Mouse (Mus musculus) hindbrain, embryonic 13.5 days (tissue): ENCODE measurements around the gene Pum1. TPM values are rescaled to one million over a fixed set of nuclear protein-coding genes. Genes with fewer than 3 reads are reported as not detected.
A peak's percentile ranks its signal among the peaks of the same experiment; 100 is the strongest.

Experiments used
- ATAC-seq: fragments of 200-750 bp; cut with Nextera tagmentation; 2 replicates; pipeline ENCODE4 v1.8.0; 2017; ENCODE audit warnings: moderate TSS enrichment; ENCODE audit not compliant: low FRiP score
- H3K27ac ChIP-seq: fragments of 300-500 bp; sonication (generic); 2 replicates; pipeline ENCODE4 v1.5.1; 2015; ENCODE audit warnings: inconsistent platforms, mild to moderate bottlenecking, moderate library complexity
- H3K27me3 ChIP-seq: fragments of 300-500 bp; sonication (generic); 2 replicates; pipeline ENCODE4 v1.6.1; 2015; ENCODE audit warnings: mild to moderate bottlenecking, inconsistent platforms
- H3K36me3 ChIP-seq: fragments of 300-500 bp; sonication (generic); 2 replicates; pipeline ENCODE4 v1.6.1; 2015; ENCODE audit warnings: mild to moderate bottlenecking, inconsistent platforms
- H3K4me1 ChIP-seq: fragments of 300-500 bp; sonication (generic); replicated peaks from 2 replicates; pipeline ENCODE4 v1.6.1; 2015; ENCODE audit warnings: inconsistent platforms
- H3K4me2 ChIP-seq: fragments of 300-500 bp; sonication (generic); 2 replicates; pipeline ENCODE4 v1.6.1; 2015; ENCODE audit warnings: inconsistent platforms, mild to moderate bottlenecking, moderate library complexity
- H3K4me3 ChIP-seq: fragments of 300-500 bp; sonication (generic); 2 replicates; pipeline ENCODE4 v1.5.1; 2015; ENCODE audit warnings: mild to moderate bottlenecking, inconsistent platforms
- H3K9ac ChIP-seq: fragments of 300-500 bp; sonication (generic); 2 replicates; pipeline ENCODE4 v1.6.1; 2015; ENCODE audit warnings: mild to moderate bottlenecking, inconsistent platforms
- H3K9me3 ChIP-seq: fragments of 300-500 bp; sonication (generic); 2 replicates; pipeline ENCODE4 v1.6.1; 2016; ENCODE audit warnings: inconsistent platforms
- WGBS: fragments of 180-500 bp; shearing (Covaris S2); methylation state at CpG from one replicate; pipeline ENCODE4 v1.1.7; 2015; 5-methylcytosine and 5-hydroxymethylcytosine counted together
- polyA plus RNA-seq: library from polyadenylated mRNA; unstranded; fragments of >200 nt; fragmentation: Nextera tagmentation; extraction: Ambion mirVana; gene quantifications from 2 replicates; pipeline ENCODE4 v1.2.1, GENCODE M21; 2015

Pum1 gene
- polyA plus RNA-seq, 1 experiment from 2014 or later = 101 TPM

GRCm38 (mm10) chr4:130706215-130707000, 43.3 kb downstream of the Pum1 start:
- Histone ChIP-seq H3K4me2 (no peak overlapping the region), H3K4me3 (no peak overlapping the region), H3K9ac (no peak overlapping the region), H3K36me3 (peaks cover 21% of the 10 kb centered on the region), H3K9me3 (no peaks in the 10 kb centered on the region), H3K27ac (no peak overlapping the region), H3K4me1 (peaks cover 34% of the 10 kb centered on the region), H3K27me3 (no peaks in the 10 kb centered on the region)
- ATAC-seq = no peak
- 90% methylated on average over 3 of the region's 3 CpGs for WGBS

DNA sequence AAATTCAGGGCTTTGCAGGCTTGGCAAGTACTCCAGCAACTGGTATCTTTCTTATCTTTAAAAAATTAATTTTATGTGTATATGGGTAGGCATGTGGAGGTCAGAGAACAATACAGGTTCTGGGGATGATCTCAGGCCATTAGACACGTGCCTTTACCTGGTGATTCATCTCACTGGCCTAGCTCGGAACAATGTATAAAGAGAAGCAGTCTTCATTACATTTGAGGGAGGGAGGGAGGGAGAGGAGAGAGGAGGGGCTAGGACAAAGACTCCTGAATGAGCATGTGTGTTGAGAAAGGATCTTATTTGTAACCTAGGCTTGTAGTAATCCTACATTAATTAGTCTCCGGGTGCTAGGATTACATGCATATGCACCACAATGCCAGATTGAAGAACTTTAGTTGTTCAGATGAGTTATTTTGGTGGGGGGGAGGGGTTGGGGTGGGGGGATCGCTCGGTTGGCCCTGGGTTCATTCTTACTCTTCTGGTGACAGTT, 48.3 kb downstream of the Pum1 start:
- H3K4me1 ChIP-seq = peaks cover 64% of the 10 kb centered on the region
- H3K27me3 ChIP-seq = no peaks in the 10 kb centered on the region
- no peaks in the 10 kb centered on the region for H3K36me3 ChIP-seq
- H3K4me3 ChIP-seq = no peak overlapping the region
- H3K9me3 ChIP-seq = no peaks in the 10 kb centered on the region
- no peak overlapping the region for H3K9ac ChIP-seq
- H3K4me2 ChIP-seq = no peak overlapping the region
- WGBS = 51% methylated on average over 5 of the region's 5 CpGs
- ATAC-seq = no peak
- no peak overlapping the region for H3K27ac ChIP-seq

DNA sequence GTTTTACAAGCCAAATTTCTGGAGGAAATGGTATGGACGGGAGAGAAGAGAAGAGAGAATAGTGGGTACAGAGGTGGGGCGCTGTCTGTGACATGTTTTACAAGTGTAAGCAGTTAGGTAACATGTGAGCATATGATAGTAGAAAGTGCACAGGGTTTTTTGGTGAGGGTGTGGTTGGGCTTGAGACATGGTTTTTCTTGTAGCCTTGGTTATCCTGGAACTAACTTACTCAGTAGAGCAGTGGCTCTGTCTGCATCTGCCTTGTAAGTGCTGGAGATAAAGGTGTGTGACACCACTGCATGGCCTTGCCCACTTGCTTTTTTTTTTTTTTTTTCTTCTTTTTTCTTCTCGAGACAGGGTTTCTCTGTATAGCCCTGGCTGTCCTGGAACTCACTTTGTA, 49.2 kb downstream of the Pum1 start:
- H3K4me1 ChIP-seq = peaks cover 62% of the 10 kb centered on the region
- 84% methylated on average over 3 of the region's 3 CpGs for WGBS
- H3K27me3 ChIP-seq = no peaks in the 10 kb centered on the region

GRCm38 (mm10) chr4:130713430-130713829, 50.3 kb downstream of the Pum1 start:
- Histone ChIP-seq H3K27ac (no peak overlapping the region), H3K4me2 (no peak overlapping the region), H3K4me1 (peaks cover 59% of the 10 kb centered on the region), H3K9me3 (no peaks in the 10 kb centered on the region), H3K36me3 (peaks cover under 1% of the 10 kb centered on the region; the same call in 1 of the 2 replicates), H3K4me3 (no peak overlapping the region), H3K9ac (no peak overlapping the region), H3K27me3 (no peaks in the 10 kb centered on the region)
- ATAC-seq = no peak
- 87% methylated on average over 5 of the region's 5 CpGs for WGBS

More for the DNA sequence above, 49.2 kb downstream of the Pum1 start:
- H3K4me3 ChIP-seq = no peak overlapping the region
- H3K9ac ChIP-seq = no peak overlapping the region
- no peak for ATAC-seq
- no peak overlapping the region for H3K27ac ChIP-seq
- no peaks in the 10 kb centered on the region for H3K9me3 ChIP-seq
- H3K36me3 ChIP-seq = no peaks in the 10 kb centered on the region
- no peak overlapping the region for H3K4me2 ChIP-seq

DNA sequence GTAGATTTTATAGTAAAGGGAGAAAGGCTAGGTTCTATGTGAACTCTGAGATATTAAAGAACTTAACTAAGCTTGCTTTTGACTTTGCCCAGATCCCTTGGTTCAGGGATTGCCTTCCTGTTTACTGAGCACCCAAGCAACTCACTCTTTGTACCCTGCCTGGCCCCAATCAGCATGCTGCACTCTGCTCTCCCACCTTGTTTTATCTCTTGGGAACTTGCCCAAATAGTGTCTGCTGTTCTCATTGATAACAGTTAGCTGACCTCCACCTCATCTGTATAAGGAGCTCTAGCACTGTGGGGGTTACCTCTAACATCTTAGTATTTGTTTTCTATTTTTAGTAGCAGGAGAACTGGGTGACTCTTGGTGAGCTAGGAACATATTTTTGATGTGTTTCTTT, 52.0 kb downstream of the Pum1 start:
- H3K9ac ChIP-seq = no peak overlapping the region
- no peak overlapping the region for H3K4me2 ChIP-seq

GRCm38 (mm10) chr4:130715623-130716022, 52.5 kb downstream of the Pum1 start:
- Histone ChIP-seq H3K4me1 (peaks cover 63% of the 10 kb centered on the region), H3K27ac (no peak overlapping the region), H3K9me3 (no peaks in the 10 kb centered on the region), H3K27me3 (no peaks in the 10 kb centered on the region), H3K4me3 (no peak overlapping the region), H3K4me2 (no peak overlapping the region), H3K9ac (no peak overlapping the region), H3K36me3 (peaks cover 16% of the 10 kb centered on the region)
- ATAC-seq = no peak

More for the DNA sequence above, 52.0 kb downstream of the Pum1 start:
- H3K27ac ChIP-seq = no peak overlapping the region
- H3K9me3 ChIP-seq = no peaks in the 10 kb centered on the region
- H3K4me1 ChIP-seq = peaks cover 63% of the 10 kb centered on the region
- H3K36me3 ChIP-seq = peaks cover 16% of the 10 kb centered on the region
- H3K4me3 ChIP-seq = no peak overlapping the region
- no peaks in the 10 kb centered on the region for H3K27me3 ChIP-seq
- ATAC-seq = no peak

DNA sequence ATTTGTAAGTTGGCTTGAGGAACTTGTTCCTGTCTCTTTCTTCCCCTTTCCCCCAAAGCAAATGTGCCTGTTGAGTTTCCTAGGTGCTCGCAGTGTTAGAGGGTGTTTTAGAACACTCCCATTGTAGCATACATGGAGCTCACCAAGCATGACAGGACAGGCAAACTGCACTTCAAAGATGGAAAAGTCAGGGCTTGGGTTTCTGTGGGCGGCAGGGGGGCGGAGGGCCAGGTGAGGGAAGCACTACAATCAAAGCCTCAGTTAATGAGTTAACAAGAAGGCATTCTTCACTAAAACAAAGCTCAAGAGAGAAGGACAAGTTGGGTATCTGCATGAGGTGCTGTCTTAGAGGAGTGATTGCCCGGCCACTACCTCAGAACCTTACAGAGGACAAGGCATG, 56.2 kb downstream of the Pum1 start:
- peaks cover 65% of the 10 kb centered on the region for H3K4me1 ChIP-seq
- no peaks in the 10 kb centered on the region for H3K27me3 ChIP-seq
- no peak overlapping the region for H3K9ac ChIP-seq
- H3K27ac ChIP-seq = no peak overlapping the region
- peaks cover 16% of the 10 kb centered on the region for H3K36me3 ChIP-seq
- no peaks in the 10 kb centered on the region for H3K9me3 ChIP-seq
- no peak overlapping the region for H3K4me2 ChIP-seq
- no peak for ATAC-seq
- WGBS = 80% methylated on average over 4 of the region's 4 CpGs
- no peak overlapping the region for H3K4me3 ChIP-seq

GRCm38 (mm10) chr4:130722607-130723006, 59.5 kb downstream of the Pum1 start:
- Histone ChIP-seq H3K4me1 (peaks cover 76% of the 10 kb centered on the region), H3K4me3 (no peak overlapping the region), H3K9me3 (no peaks in the 10 kb centered on the region), H3K27me3 (no peaks in the 10 kb centered on the region), H3K27ac (no peak overlapping the region), H3K36me3 (peaks cover 16% of the 10 kb centered on the region), H3K4me2 (no peak overlapping the region), H3K9ac (no peak overlapping the region)
- no peak for ATAC-seq
- WGBS = 28% methylated on average over 1 of the region's 1 CpGs

DNA sequence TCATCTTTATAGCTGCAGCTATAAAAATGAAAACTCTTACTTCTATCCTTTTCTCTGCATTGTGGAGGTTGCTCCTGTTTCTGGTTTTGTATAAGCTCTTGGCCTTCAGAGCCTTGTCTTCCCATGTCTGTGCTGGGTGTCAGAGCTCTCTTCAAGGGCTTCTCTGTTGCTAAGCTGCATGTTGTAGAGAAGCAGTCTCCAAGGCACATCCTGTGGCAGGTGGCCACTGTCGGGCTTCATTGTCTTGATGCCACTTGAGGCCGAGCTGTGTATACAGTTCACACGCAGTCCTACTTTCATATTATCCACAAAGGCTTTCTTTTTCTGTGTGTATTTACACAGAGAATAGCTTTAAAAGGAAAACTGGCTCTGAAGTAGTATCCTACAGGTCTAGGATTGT, 63.0 kb downstream of the Pum1 start:
- no peak for ATAC-seq

GRCm38 (mm10) chr4:130735957-130736356, 72.8 kb downstream of the Pum1 start:
- no peak overlapping the region for H3K9ac ChIP-seq
- no peaks in the 10 kb centered on the region for H3K27me3 ChIP-seq
- no peak overlapping the region for H3K4me2 ChIP-seq
- no peak for ATAC-seq
- H3K27ac ChIP-seq = no peak overlapping the region
- H3K9me3 ChIP-seq = no peaks in the 10 kb centered on the region
- no peak overlapping the region for H3K4me3 ChIP-seq
- WGBS = 69% methylated on average over 4 of the region's 4 CpGs
- peaks cover 22% of the 10 kb centered on the region for H3K4me1 ChIP-seq
- peaks cover 3% of the 10 kb centered on the region; the same call in 1 of the 2 replicates for H3K36me3 ChIP-seq

More for the DNA sequence above, 63.0 kb downstream of the Pum1 start:
- H3K4me2 ChIP-seq = no peak overlapping the region
- H3K9ac ChIP-seq = peak overlapping the region; percentile 19; the same call in 1 of the 2 replicates
- H3K27me3 ChIP-seq = no peaks in the 10 kb centered on the region
- peak overlapping the region; percentile 56 for H3K27ac ChIP-seq
- no peaks in the 10 kb centered on the region for H3K9me3 ChIP-seq
- peaks cover 10% of the 10 kb centered on the region for H3K36me3 ChIP-seq
- H3K4me1 ChIP-seq = peaks cover 50% of the 10 kb centered on the region
- no peak overlapping the region for H3K4me3 ChIP-seq
- 33% methylated on average over 3 of the region's 3 CpGs for WGBS

- H3K9ac ChIP-seq = no peak overlapping the region
- H3K27ac ChIP-seq = no peak overlapping the region
- H3K4me2 ChIP-seq = no peak overlapping the region
- no peak for ATAC-seq
- peaks cover 20% of the 10 kb centered on the region for H3K36me3 ChIP-seq
- no peaks in the 10 kb centered on the region for H3K9me3 ChIP-seq
- no peaks in the 10 kb centered on the region for H3K27me3 ChIP-seq
- H3K4me3 ChIP-seq = no peak overlapping the region
- 66% methylated on average over 2 of the region's 2 CpGs for WGBS
- H3K4me1 ChIP-seq = peaks cover 16% of the 10 kb centered on the region; the same call in 1 of the 2 replicates
These were observed 75.4 kb downstream of the Pum1 start for GRCm38 (mm10) chr4:130738527-130738926.

GRCm38 (mm10) chr4:130744058-130744457, 80.9 kb downstream of the Pum1 start:
- no peak overlapping the region for H3K9ac ChIP-seq
- no peaks in the 10 kb centered on the region for H3K27me3 ChIP-seq
- H3K27ac ChIP-seq = peak overlapping the region; percentile 2; the same call in 1 of the 2 replicates
- no peaks in the 10 kb centered on the region for H3K9me3 ChIP-seq
- peaks cover 61% of the 10 kb centered on the region for H3K36me3 ChIP-seq
- no peak for ATAC-seq
- no peak overlapping the region for H3K4me2 ChIP-seq
- WGBS = 81% methylated on average over 4 of the region's 4 CpGs
- 0 out of 2 replicates have a peak, but pooled peaks cover 7% of the 10 kb centered on the region for H3K4me1 ChIP-seq
- H3K4me3 ChIP-seq = no peak overlapping the region
